Mouse (Mus musculus) heart, postnatal 14 days (tissue): ENCODE measurements at regions not wholly inside any gene's neighbourhood (a gene's known extent, or its start where the extent isn't known, plus 50 kb on each side); places are given as distances from the start of the nearest gene placed in this dataset.

ENCODE experiments used
- DNase-seq, 2 experiments: peaks; one replicate each; pipeline ENCODE4 v3.0.0; 2021 to 2022
- intact Hi-C: fragments of 180-260 bp; cut with DNase I; formaldehyde crosslinking; loops from one replicate; pipeline ENCODE4 v1.15.1; 2025

GRCm38 (mm10) chr4:131014301-131015081 is 70.3 kb downstream of the Matn1 start:
- DNase-seq = no peak
- intact Hi-C loops = no loop called here

GRCm38 (mm10) chr4:131015156-131015555 is 71.0 kb downstream of the Matn1 start:
- intact Hi-C loops = no loop called here
- no peak for DNase-seq

- no peak for DNase-seq
- intact Hi-C loops = no loop called here
Measured at GRCm38 (mm10) chr4:131023601-131024000, 79.4 kb downstream of the Matn1 start.

- DNase-seq = peak in 1 of 2 experiments; percentile 10
- intact Hi-C loops = no loop called here
Measured at GRCm38 (mm10) chr4:131036292-131036691, 92.1 kb downstream of the Matn1 start.

GRCm38 (mm10) chr4:131037179-131037578 is 93.0 kb downstream of the Matn1 start:
- intact Hi-C loops = no loop called here

GRCm38 (mm10) chr4:131039686-131040085 is 95.5 kb downstream of the Matn1 start:
- intact Hi-C loops = no loop called here
- no peak for DNase-seq

More at GRCm38 (mm10) chr4:131037179-131037578, 93.0 kb downstream of the Matn1 start:
- DNase-seq = no peak

- DNase-seq = no peak
- intact Hi-C loops = no loop called here
Measured at GRCm38 (mm10) chr4:131041210-131041609, 97.0 kb downstream of the Matn1 start.

- DNase-seq = no peak
- intact Hi-C loops = no loop called here
Measured at GRCm38 (mm10) chr4:131046101-131046500, 101.9 kb downstream of the Matn1 start.

- intact Hi-C loops = no loop called here
Measured at GRCm38 (mm10) chr4:131046969-131047650, 102.9 kb downstream of the Matn1 start.

GRCm38 (mm10) chr4:131056293-131056692 is 112.1 kb downstream of the Matn1 start:
- intact Hi-C loops = no loop called here
- no peak for DNase-seq

More at GRCm38 (mm10) chr4:131046969-131047650, 102.9 kb downstream of the Matn1 start:
- DNase-seq = no peak

- no peak for DNase-seq
- intact Hi-C loops = no loop called here
Measured at GRCm38 (mm10) chr4:131059572-131059971, 115.4 kb downstream of the Matn1 start.

- intact Hi-C loops = no loop called here
- DNase-seq = no peak
Measured at GRCm38 (mm10) chr4:131060191-131060680, 116.1 kb downstream of the Matn1 start.

GRCm38 (mm10) chr4:131060706-131061105 is 116.5 kb downstream of the Matn1 start:
- no peak for DNase-seq
- intact Hi-C loops = no loop called here

- no peak for DNase-seq
- intact Hi-C loops = no loop called here
Measured at GRCm38 (mm10) chr4:131062592-131062991, 118.4 kb downstream of the Matn1 start.

GRCm38 (mm10) chr4:131066186-131066939 is 122.2 kb downstream of the Matn1 start:
- intact Hi-C loops = no loop called here
- no peak for DNase-seq

- no peak for DNase-seq
- intact Hi-C loops = no loop called here
Measured at GRCm38 (mm10) chr4:131070566-131070965, 126.4 kb downstream of the Matn1 start.

- no peak for DNase-seq
Measured at GRCm38 (mm10) chr4:131072623-131073022, 128.4 kb downstream of the Matn1 start.

GRCm38 (mm10) chr4:131073420-131073819 is 129.2 kb downstream of the Matn1 start:
- intact Hi-C loops = no loop called here
- no peak for DNase-seq

More at GRCm38 (mm10) chr4:131072623-131073022, 128.4 kb downstream of the Matn1 start:
- intact Hi-C loops = no loop called here

- no peak for DNase-seq
- intact Hi-C loops = no loop called here
Measured at GRCm38 (mm10) chr4:131075326-131075932, 131.2 kb downstream of the Matn1 start.

- no peak for DNase-seq
Measured at GRCm38 (mm10) chr4:131076628-131077027, 132.4 kb downstream of the Matn1 start.

More at GRCm38 (mm10) chr4:131076628-131077027, 132.4 kb downstream of the Matn1 start:
- intact Hi-C loops = no loop called here
